Mouse (Mus musculus) spleen, adult 2 months (tissue): Measurements from ENCODE around the gene Slc10a7.

Experiments
- CTCF ChIP-seq: fragments of 200-500 bp; IDR thresholded peaks from 2 replicates; pipeline ENCODE4 v1.5.1; 2011; ENCODE audit warnings: mild to moderate bottlenecking, inconsistent platforms; ENCODE audit not compliant: insufficient read depth, insufficient read length, insufficient replicate concordance; ENCODE audit errors: extremely low read depth
- POLR2A ChIP-seq: fragments of 200-500 bp; IDR thresholded peaks from 2 replicates; pipeline ENCODE4 v1.6.1; 2011; ENCODE audit warnings: low read depth, low read length, inconsistent platforms

DNA sequence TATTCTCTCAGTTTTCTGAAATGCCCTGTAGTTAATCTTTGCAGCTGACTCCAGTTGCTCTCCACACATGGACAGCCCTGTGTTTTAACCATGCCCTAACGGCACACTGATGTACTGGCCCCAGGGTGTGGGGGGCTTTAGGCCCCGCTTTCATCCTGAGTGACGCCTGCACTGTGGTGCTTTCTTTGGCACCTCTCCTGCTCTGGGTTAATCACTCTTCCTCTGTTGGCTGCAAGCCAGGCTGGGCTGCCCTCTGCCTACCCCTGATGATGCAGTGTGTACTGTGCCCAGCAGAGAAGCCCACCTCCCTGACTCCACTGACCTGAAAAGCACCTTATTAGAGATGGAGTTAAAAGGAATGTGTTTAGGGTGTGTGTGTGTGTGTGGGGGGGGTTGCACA lies 89.1 kb downstream of the Slc10a7 start:
- TF ChIP-seq CTCF (no peak), POLR2A (no peak)
